Mouse (Mus musculus): ENCODE data around the gene Epb41l2.

Gene Epb41l2

GRCm38 (mm10) chr10:25432938-25433337 lies 73.3 kb downstream of the Epb41l2 start:
- in situ Hi-C loops (cut with MboI; ENCODE audit: low sequenced_read_pairs) = no loop called here

- in situ Hi-C loops (cut with MboI; ENCODE audit: low sequenced_read_pairs) = no loop called here
These were observed 73.9 kb downstream of the Epb41l2 start for GRCm38 (mm10) chr10:25433524-25433923.

GRCm38 (mm10) chr10:25434358-25435044 lies 74.9 kb downstream of the Epb41l2 start:
- in situ Hi-C loops (cut with MboI; ENCODE audit: low sequenced_read_pairs) = no loop called here

DNA sequence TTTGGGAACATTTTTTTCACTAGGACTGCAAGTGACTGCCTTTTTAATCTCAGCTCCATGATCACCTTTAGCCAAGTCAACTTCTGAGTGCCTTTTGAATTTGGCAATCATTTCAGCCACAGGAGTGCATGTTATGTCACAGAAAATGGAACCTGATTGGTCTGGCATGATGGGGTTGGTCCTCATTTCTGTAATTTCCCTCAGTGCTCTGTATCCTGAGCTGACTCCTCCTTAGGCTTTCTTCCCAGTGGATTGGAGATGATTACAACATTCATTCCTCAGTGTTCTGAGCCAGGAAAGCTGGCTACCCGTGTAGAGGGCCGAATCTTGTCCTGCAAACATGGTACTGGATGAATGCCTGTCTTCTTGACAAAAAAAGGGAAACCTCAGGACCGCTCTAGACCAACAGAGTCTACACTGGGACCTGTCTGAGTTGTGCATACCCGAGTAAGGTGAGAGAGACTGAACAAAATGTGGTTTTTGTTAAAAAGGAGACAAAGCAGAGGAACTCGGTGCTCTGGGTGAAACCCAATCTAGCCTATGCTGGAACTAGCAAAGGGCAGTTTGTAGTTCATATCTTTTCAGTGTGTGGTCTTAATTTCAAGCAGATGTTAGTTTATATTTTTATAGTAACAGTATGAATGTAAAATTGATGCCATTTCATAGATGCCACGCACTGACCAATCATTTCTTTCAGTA lies 77.3 kb downstream of the Epb41l2 start:
- in situ Hi-C loops (cut with MboI; ENCODE audit: low sequenced_read_pairs) = no loop called here

DNA sequence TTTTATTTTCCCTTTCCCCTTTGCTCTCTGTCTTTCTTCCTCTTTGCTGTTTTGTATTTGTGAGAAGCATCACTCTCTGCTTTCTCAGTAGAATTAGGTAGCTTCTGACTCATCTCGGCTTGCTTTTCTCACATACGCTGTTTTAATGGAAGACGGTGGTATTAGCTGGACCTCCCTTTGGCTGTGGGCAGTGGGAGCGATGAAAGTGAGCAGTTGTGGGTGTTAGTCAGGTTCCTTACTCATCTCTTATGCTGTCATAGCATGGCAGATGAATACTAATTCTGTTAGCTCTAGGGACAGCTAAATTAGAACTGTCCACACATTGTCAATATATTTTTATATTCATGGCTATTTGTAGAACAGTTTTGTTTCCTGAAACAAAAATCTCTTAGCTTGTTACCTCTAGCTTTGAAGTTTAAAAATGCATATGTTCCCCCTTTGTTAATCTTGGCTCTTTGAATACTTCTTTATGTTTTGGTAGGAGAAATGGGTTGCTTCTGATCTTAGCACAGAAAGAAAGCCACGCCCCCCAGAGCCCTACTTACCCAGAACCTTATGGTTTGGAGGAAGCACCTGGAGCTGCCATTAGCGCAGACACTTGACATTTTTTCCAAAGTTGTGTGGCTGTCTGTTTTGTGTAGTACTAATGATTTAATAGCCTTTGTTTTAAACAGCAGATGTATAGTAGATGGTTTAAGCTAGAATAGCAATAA lies 78.1 kb downstream of the Epb41l2 start:
- in situ Hi-C loops (cut with MboI; ENCODE audit: low sequenced_read_pairs) = no loop called here

- in situ Hi-C loops (cut with MboI; ENCODE audit: low sequenced_read_pairs) = no loop called here
These were observed 78.7 kb downstream of the Epb41l2 start for GRCm38 (mm10) chr10:25438299-25438680.

DNA sequence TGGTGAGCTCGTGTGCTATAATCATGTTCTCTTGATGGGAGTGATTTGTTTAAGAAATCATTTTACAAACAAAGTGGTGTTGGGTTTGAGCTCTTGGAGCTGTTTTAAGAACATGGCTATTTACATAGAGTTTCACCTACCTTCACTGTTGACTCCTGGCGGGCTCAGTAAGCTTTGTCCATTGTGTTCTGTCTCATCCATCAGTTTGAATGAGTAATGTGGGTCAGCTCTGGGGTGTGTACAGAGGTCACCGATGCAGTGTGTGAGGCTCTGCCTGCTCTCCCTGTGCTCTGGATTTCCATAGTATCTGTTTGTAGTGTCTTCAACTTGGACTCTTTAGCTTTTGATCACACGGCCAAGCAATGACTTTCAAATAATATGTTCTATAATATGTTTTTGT lies 79.6 kb downstream of the Epb41l2 start:
- in situ Hi-C loops (cut with MboI; ENCODE audit: low sequenced_read_pairs) = no loop called here

GRCm38 (mm10) chr10:25439856-25440255 lies 80.3 kb downstream of the Epb41l2 start:
- in situ Hi-C loops (cut with MboI; ENCODE audit: low sequenced_read_pairs) = no loop called here

GRCm38 (mm10) chr10:25441405-25441804 lies 81.8 kb downstream of the Epb41l2 start:
- in situ Hi-C loops (cut with MboI; ENCODE audit: low sequenced_read_pairs) = no loop called here

DNA sequence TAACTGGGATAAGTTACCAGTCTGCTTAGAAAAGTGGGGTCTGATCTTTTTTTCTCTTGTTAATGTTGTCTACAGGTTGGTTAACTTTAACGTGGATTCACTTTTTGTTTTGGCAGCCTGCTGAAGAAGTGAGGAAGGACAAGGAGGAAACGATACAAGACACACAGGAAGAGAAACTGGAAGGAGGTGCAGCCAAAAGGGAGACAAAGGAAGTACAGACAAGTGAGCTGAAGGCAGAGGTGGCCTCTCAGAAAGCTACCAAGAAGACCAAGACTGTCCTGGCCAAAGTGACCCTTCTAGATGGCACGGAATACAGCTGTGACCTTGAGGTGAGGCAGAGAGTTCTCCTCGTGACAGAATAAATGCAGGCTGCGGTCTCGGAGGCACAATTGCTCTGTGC lies 84.0 kb downstream of the Epb41l2 start:
- in situ Hi-C loops (cut with MboI; ENCODE audit: low sequenced_read_pairs) = no loop called here

DNA sequence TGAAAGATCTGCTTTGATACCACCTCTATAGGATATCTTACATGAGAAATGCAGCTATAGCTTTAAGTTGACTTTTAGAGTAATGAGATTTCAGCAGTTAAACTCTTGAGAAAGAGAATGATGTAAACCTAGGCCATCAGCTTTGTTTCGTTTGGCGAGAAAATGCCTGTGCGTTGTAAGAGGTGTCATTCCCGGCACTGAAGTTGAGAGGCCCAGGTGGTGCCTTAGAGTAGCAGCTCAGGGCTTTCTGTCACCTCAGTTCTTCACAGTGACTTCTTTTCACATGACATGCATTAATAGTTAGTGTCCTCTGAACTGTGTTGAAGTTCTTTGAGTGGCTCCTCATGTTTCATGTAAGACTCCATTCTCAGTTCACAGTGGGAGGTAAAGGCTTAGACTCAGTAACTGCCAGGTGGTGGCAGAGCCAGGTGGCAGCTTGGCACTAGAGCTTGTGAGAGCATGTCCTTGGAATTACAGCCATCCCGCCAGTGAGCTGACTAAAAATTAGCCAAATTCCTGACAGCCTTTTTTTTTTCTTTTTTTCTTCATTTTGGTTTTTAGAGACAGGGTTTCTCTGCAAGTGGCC lies 84.7 kb downstream of the Epb41l2 start:
- in situ Hi-C loops (cut with MboI; ENCODE audit: low sequenced_read_pairs) = no loop called here

DNA sequence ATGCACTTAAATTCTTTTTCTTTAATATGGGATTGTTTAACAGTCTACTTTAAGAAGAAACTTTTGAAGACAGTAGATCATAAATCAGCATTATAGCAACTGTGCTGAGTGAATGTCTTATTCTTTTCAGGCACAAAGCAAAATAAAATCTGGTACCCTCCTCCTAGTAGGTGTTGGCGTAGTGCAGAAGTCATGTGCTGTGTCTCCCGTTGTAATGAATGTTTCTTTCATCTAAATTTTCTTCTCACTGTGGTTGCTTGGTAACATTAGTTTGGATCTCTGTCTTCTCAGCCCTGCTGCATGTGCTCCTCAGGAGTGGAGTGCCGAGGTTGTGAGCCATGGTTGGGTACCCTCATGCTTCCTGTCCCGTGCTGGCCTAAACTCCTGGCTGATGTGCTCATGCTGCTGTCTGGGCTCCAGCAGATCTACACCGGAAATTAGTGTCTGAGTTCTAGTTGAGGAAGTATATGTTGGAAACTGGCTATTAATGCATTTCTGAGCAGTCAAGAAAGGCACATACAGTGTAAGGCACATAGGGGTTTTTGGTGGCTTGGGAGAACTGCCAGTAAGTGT lies 87.4 kb downstream of the Epb41l2 start:
- in situ Hi-C loops (cut with MboI; ENCODE audit: low sequenced_read_pairs) = no loop called here

DNA sequence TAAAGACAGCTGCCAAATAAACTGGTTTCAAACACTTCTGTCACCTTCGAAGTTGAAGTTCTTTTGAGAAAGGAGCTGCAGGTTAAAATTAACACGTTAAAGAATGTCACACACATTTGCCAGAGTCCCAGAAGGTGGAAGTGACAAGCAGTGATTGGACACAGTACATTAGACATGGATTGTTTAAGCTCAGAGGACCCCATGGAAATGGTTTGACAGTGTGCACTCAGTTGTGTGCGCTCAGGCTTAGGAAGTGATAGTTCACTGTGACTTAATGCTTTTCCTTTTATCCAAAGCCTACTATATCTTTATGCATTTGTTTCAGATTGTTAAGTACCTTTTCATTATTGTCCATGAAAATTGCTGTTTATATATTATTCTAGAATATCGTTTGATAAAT lies 89.1 kb downstream of the Epb41l2 start:
- in situ Hi-C loops (cut with MboI; ENCODE audit: low sequenced_read_pairs) = no loop called here

GRCm38 (mm10) chr10:25449312-25450020 lies 89.9 kb downstream of the Epb41l2 start:
- in situ Hi-C loops (cut with MboI; ENCODE audit: low sequenced_read_pairs) = no loop called here

DNA sequence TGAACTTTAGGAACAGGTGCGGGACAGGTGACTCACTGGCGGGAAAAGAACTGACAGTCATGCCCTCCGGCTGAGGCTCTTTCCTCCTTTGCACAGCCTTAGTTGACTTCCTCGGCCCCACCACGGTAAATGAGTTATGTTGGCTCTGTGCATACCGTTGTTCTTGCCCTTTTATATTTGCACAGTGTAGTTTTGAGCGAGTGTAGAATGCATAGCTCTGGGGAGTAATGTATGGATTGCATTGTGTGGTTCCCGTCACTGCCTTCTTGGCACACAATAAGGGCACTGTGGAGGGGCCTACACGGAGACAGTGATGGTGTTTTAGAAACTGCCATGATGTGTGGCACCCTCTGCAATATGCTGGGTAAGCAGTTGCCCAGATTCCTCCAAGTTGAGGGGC lies 93.6 kb downstream of the Epb41l2 start:
- in situ Hi-C loops (cut with MboI; ENCODE audit: low sequenced_read_pairs) = no loop called here

- in situ Hi-C loops (cut with MboI; ENCODE audit: low sequenced_read_pairs) = no loop called here
These were observed 94.2 kb downstream of the Epb41l2 start for GRCm38 (mm10) chr10:25453772-25454171.

GRCm38 (mm10) chr10:25457118-25457517 lies 97.5 kb downstream of the Epb41l2 start:
- in situ Hi-C loops (cut with MboI; ENCODE audit: low sequenced_read_pairs) = no loop called here

DNA sequence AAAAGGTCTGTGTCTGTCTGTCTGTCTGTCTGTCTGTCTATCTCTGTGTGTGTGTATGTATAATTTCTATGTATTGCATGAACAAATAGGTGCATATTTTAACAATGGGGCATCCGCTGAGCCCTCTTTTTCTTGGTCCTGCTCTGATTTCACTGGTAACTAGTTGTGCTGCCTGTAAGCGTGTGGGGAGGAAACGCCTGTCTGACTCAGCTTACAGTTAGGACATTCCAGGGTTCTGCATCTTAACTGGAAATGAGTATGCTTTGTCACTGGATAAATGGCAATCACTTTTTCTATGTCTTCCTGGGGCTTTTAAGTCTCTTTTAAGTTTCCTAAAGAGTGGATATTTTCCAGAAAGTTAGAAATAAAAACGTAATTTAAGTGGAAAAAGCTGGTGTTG lies 98.4 kb downstream of the Epb41l2 start:
- in situ Hi-C loops (cut with MboI; ENCODE audit: low sequenced_read_pairs) = no loop called here

DNA sequence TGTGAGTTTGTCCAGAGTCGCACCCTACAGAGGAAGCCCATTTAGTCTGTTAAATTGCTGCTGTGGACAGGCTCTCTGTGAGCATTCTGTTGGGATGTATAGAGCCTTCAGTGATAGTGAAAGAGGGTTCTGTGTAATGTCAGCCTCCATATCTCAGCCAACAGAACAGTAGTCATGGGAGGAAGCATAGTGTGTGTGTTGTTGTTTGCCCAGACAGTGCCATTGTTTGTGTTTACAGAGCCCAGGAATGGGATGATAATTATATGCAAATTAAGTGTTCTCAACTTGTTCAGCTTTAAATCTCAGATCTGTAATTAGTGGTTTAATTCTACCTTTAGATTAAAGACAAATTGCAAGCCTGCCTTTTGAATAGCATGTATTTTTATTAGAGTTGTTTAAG lies 102.2 kb downstream of the Epb41l2 start:
- in situ Hi-C loops (cut with MboI; ENCODE audit: low sequenced_read_pairs) = no loop called here

- in situ Hi-C loops (cut with MboI; ENCODE audit: low sequenced_read_pairs) = no loop called here
These were observed 103.1 kb downstream of the Epb41l2 start for GRCm38 (mm10) chr10:25462669-25463068.

DNA sequence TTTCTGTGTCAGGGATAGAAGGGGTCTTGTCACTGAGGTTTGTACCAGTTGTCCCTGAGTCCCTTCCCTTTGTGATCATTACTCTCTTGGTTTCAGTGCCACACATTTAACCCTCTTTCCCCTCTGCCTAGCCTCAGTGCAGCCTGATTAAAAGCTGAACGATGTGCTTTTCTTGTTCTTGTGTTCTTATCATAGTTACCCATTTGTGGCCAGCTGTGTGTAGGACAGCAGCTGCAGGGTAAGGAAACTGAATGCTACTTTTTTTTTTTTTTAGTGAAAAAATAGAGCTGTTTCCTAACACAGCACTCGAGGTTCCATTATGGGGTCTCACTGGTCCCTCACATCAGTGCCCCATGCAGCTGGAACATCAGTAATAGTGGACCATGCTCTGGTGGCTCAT lies 106.9 kb downstream of the Epb41l2 start:
- in situ Hi-C loops (cut with MboI; ENCODE audit: low sequenced_read_pairs) = no loop called here

All from CH12F3 (cell line).